Mouse (Mus musculus) liver, embryonic 13.5 days (tissue): ENCODE data around the gene Clrn1. TPM values are rescaled to one million over a fixed set of nuclear protein-coding genes. Genes with fewer than 3 reads are reported as not detected.

Experiments used
- ATAC-seq: fragments of 200-750 bp; cut with Nextera tagmentation; 2 replicates; pipeline ENCODE4 v1.8.0; 2017; ENCODE audit warnings: low read depth, mild to moderate bottlenecking, moderate number of reproducible peaks, moderate library complexity
- DNase-seq: peaks from one replicate; pipeline ENCODE4 v3.0.0; 2022
- H3K27ac ChIP-seq: fragments of 300-500 bp; sonication (generic); 2 replicates; pipeline ENCODE4 v1.5.1; 2015; ENCODE audit warnings: moderate library complexity, mild to moderate bottlenecking, inconsistent platforms
- H3K27me3 ChIP-seq: fragments of 300-500 bp; sonication (generic); 2 replicates; pipeline ENCODE4 v1.6.1; 2015; ENCODE audit warnings: mild to moderate bottlenecking, inconsistent platforms
- H3K36me3 ChIP-seq: fragments of 300-500 bp; sonication (generic); 2 replicates; pipeline ENCODE4 v1.6.1; 2015; ENCODE audit warnings: mild to moderate bottlenecking, inconsistent platforms
- H3K4me1 ChIP-seq: fragments of 300-500 bp; sonication (generic); replicated peaks from 2 replicates; pipeline ENCODE4 v1.6.1; 2015; ENCODE audit warnings: inconsistent platforms
- H3K4me2 ChIP-seq: fragments of 300-500 bp; sonication (generic); 2 replicates; pipeline ENCODE4 v1.6.1; 2015; ENCODE audit warnings: inconsistent platforms, mild to moderate bottlenecking, moderate library complexity
- H3K4me3 ChIP-seq: fragments of 300-500 bp; sonication (generic); replicated peaks from 2 replicates; pipeline ENCODE4 v1.5.1; 2015; ENCODE audit warnings: mild to moderate bottlenecking, inconsistent platforms
- H3K9ac ChIP-seq: fragments of 300-500 bp; sonication (generic); 2 replicates; pipeline ENCODE4 v1.6.1; 2015; ENCODE audit warnings: mild to moderate bottlenecking, inconsistent platforms
- H3K9me3 ChIP-seq: fragments of 300-500 bp; sonication (generic); replicated peaks from 2 replicates; pipeline ENCODE4 v1.6.1; 2016; ENCODE audit warnings: inconsistent platforms
- WGBS: fragments of 180-500 bp; shearing (Covaris S2); methylation state at CpG from one replicate; pipeline ENCODE4 v1.1.7; 2015; ENCODE audit not compliant: insufficient replicate concordance; 5-methylcytosine and 5-hydroxymethylcytosine counted together
- polyA plus RNA-seq: library from polyadenylated mRNA; unstranded; fragments of >200 nt; fragmentation: Nextera tagmentation; extraction: Ambion mirVana; gene quantifications from 2 replicates; pipeline ENCODE4 v1.2.1, GENCODE M21; 2015

Gene Clrn1
- polyA plus RNA-seq, result not detected in 2 replicates

DNA sequence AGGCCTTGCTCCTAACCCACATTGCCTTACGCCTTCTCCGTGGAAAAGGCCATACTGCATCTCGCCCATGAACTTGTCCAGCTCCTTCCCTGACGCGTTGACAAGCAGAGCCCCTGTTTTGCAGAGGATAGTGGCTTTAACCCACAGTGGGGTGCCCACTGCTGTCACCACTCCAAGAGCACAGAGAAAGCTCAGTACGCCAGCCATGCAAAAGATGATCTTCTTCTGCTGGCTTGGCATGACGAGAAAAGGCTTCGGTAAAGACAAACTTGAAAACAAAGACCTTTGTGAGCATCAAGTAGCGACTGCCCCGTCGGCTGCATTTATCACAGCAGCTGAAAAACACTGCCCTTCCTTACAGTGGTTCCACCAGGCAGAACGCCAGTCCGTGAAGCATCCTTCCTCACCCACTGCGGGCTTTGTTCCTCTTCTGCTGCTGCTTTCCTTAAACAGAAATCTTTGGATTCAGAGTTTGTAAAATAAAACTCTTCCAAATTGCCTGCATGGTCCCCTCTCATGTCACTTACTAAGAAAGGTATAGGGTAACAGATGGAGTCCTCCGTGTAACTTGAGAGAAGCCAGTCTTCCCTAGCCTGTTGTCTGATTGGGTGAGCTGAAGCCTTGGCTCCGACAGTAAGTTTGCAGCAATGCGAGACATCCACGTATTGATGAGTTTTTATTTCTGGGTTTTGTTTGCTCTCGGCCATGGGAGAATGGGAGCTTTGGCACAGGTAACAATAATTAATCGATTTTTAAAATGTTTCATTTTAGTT lies at the start of gene Clrn1:
Gene Clrn1 (minus strand): TSS at position 540 of the 773 bp plus-strand sequence.
- ATAC-seq, result no peak
- Histone ChIP-seq H3K36me3 (no peaks in the 10 kb centered on the region), H3K9me3 (no peaks in the 10 kb centered on the region), H3K4me2 (no peak within 1 kb of the TSS), H3K4me3 (no peak within 1 kb of the TSS), H3K27me3 (no peaks in the 10 kb centered on the region), H3K4me1 (no peaks in the 10 kb centered on the region), H3K9ac (no peak within 1 kb of the TSS), H3K27ac (no peak within 1 kb of the TSS)
- 69% methylated on average over 20 of the region's 20 CpGs for WGBS
- no peak for DNase-seq

DNA sequence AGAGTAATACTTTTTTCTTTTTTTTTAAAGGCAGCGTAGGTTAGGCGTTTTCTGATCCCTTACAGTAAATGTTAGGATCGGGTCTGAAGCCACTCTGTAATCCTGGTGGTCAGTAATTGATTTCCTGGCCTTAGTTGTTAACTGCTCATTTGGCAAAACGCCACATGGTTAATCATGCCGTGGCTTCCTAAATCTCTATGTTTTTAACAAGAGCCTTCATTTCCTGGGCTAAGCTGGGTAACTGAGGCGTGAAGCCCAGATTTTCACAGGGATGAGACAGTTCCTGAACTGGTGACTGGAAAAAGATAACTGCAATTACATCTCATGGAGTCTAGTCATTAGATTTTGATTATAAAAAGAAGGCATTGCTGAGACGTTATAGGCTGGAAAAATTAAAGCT lies 38.9 kb upstream of the Clrn1 start:
- no peaks in the 10 kb centered on the region for H3K9me3 ChIP-seq
- H3K27ac ChIP-seq, result no peak overlapping the region
- H3K4me1 ChIP-seq, result no peaks in the 10 kb centered on the region
- ATAC-seq (no peak), DNase-seq (no peak)
- H3K9ac ChIP-seq, result no peak overlapping the region
- no peaks in the 10 kb centered on the region for H3K27me3 ChIP-seq
- no peak overlapping the region for H3K4me2 ChIP-seq
- 63% methylated on average over 7 of the region's 7 CpGs for WGBS
- no peaks in the 10 kb centered on the region for H3K36me3 ChIP-seq
- no peak overlapping the region for H3K4me3 ChIP-seq

- H3K4me1 ChIP-seq, result no peaks in the 10 kb centered on the region
- no peak overlapping the region for H3K27ac ChIP-seq
- H3K27me3 ChIP-seq, result no peaks in the 10 kb centered on the region
- ATAC-seq (no peak), DNase-seq (no peak)
- no peak overlapping the region for H3K4me3 ChIP-seq
- no peaks in the 10 kb centered on the region for H3K36me3 ChIP-seq
- H3K4me2 ChIP-seq, result no peak overlapping the region
- no peak overlapping the region for H3K9ac ChIP-seq
- WGBS, result 56% methylated on average over 7 of the region's 11 CpGs
- no peaks in the 10 kb centered on the region for H3K9me3 ChIP-seq
Measured at GRCm38 (mm10) chr3:58923140-58923539, 38.0 kb upstream of the Clrn1 start.

DNA sequence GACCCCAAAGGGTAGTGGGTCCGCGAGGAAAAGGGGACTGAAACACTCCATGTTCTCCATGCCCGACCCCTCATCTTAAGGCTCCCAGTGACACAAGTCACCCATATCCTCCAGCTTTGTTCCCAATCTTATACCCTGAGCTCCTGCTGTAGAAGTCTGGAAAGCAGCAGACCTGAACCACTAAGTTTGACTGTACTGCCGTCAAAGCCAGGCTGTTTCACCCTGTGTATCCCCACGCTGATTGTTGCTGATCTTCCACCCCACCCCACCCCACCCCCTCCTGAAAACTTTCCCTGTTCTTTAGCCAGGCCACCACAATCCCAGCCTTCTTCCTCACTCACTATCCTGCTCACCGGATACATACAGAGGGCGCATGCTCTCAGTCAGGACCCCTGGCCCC lies 37.5 kb upstream of the Clrn1 start:
- H3K4me2 ChIP-seq, result no peak overlapping the region
- H3K9ac ChIP-seq, result no peak overlapping the region
- no peak overlapping the region for H3K4me3 ChIP-seq
- ATAC-seq, result no peak
- H3K27ac ChIP-seq, result no peak overlapping the region
- no peaks in the 10 kb centered on the region for H3K36me3 ChIP-seq
- no peaks in the 10 kb centered on the region for H3K9me3 ChIP-seq
- H3K4me1 ChIP-seq, result no peaks in the 10 kb centered on the region
- H3K27me3 ChIP-seq, result no peaks in the 10 kb centered on the region
- 80% methylated on average over 7 of the region's 7 CpGs for WGBS
- DNase-seq, result no peak

GRCm38 (mm10) chr3:58921316-58921715 lies 36.2 kb upstream of the Clrn1 start:
- H3K4me1 ChIP-seq, result no peaks in the 10 kb centered on the region
- H3K4me3 ChIP-seq, result no peak overlapping the region
- no peak overlapping the region for H3K4me2 ChIP-seq
- no peak overlapping the region for H3K9ac ChIP-seq
- H3K27me3 ChIP-seq, result no peaks in the 10 kb centered on the region
- H3K27ac ChIP-seq, result no peak overlapping the region
- WGBS, result 42% methylated on average over 5 of the region's 5 CpGs
- H3K36me3 ChIP-seq, result no peaks in the 10 kb centered on the region
- DNase-seq (no peak), ATAC-seq (no peak)
- H3K9me3 ChIP-seq, result no peaks in the 10 kb centered on the region

DNA sequence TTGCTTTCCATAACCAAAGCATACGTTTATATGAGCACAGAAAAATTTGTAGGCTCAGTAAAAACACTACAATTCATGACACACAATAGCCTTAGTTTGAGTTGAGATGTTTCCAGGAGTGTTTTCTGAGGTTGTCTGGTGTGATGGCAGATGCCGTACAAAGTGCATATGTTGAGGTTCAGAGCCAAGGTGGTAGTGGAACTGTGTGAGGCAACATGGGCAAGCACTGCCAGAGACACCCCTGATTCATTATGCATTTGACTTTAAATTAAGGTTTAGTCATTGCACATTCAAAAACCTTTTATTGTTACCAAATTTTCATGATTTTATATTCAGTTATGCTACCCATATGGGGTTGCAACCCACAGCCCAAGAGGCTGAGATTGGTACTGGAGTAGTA lies 19.5 kb upstream of the Clrn1 start:
- H3K4me2 ChIP-seq, result no peak overlapping the region
- no peaks in the 10 kb centered on the region for H3K36me3 ChIP-seq
- 63% methylated on average over 2 of the region's 2 CpGs for WGBS
- no peaks in the 10 kb centered on the region for H3K4me1 ChIP-seq
- ATAC-seq (no peak), DNase-seq (no peak)
- no peaks in the 10 kb centered on the region for H3K9me3 ChIP-seq
- H3K27me3 ChIP-seq, result no peaks in the 10 kb centered on the region
- no peak overlapping the region for H3K4me3 ChIP-seq
- H3K9ac ChIP-seq, result no peak overlapping the region
- no peak overlapping the region for H3K27ac ChIP-seq

GRCm38 (mm10) chr3:58902051-58902758 lies 17.1 kb upstream of the Clrn1 start:
- Histone ChIP-seq H3K27me3 (no peaks in the 10 kb centered on the region), H3K4me2 (no peak overlapping the region), H3K4me3 (no peak overlapping the region), H3K9me3 (no peaks in the 10 kb centered on the region), H3K9ac (no peak overlapping the region), H3K27ac (no peak overlapping the region), H3K36me3 (no peaks in the 10 kb centered on the region), H3K4me1 (no peaks in the 10 kb centered on the region)
- DNase-seq (no peak), ATAC-seq (no peak)
- 76% methylated on average over 13 of the region's 13 CpGs for WGBS

DNA sequence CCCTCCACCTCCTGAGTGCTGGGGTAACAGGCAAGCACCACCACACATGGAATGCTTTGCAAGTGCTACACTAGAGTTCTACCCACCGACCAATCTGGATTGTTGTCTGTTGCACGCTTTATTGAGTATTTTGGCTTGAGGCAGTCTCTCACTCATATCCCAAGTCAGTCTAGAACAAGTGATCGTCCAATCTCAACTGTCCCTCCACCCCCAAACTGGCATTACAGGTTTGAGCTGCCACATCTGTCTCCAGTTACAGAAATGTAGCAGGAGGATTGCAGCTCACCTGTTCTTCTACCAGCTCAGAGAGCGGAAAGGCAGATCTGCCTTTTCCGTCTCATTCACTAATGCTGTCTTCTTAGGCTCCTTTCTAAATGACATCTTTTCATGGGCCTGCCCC lies 10.0 kb upstream of the Clrn1 start:
- H3K4me3 ChIP-seq, result no peak overlapping the region
- DNase-seq (no peak), ATAC-seq (no peak)
- no peak overlapping the region for H3K27ac ChIP-seq
- no peaks in the 10 kb centered on the region for H3K9me3 ChIP-seq
- H3K4me1 ChIP-seq, result no peaks in the 10 kb centered on the region
- no peaks in the 10 kb centered on the region for H3K27me3 ChIP-seq
- no peak overlapping the region for H3K4me2 ChIP-seq
- no peaks in the 10 kb centered on the region for H3K36me3 ChIP-seq
- no peak overlapping the region for H3K9ac ChIP-seq
- WGBS, result 68% methylated on average over 5 of the region's 5 CpGs

- no peak overlapping the region for H3K27ac ChIP-seq
- H3K36me3 ChIP-seq, result no peaks in the 10 kb centered on the region
- H3K9ac ChIP-seq, result no peak overlapping the region
- no peaks in the 10 kb centered on the region for H3K27me3 ChIP-seq
- no peak for ATAC-seq
- no peak for DNase-seq
- H3K4me3 ChIP-seq, result no peak overlapping the region
- WGBS, result 65% methylated on average over 3 of the region's 3 CpGs
- no peaks in the 10 kb centered on the region for H3K9me3 ChIP-seq
- H3K4me1 ChIP-seq, result no peaks in the 10 kb centered on the region
- H3K4me2 ChIP-seq, result no peak overlapping the region
Measured at GRCm38 (mm10) chr3:58894529-58894928, 9.4 kb upstream of the Clrn1 start.

- ATAC-seq, result no peak
- H3K27ac ChIP-seq, result no peak overlapping the region
- 56% methylated on average over 3 of the region's 3 CpGs for WGBS
- no peak overlapping the region for H3K4me3 ChIP-seq
- H3K9ac ChIP-seq, result no peak overlapping the region
- H3K4me2 ChIP-seq, result no peak overlapping the region
- H3K4me1 ChIP-seq, result no peaks in the 10 kb centered on the region
- no peaks in the 10 kb centered on the region for H3K9me3 ChIP-seq
- H3K36me3 ChIP-seq, result no peaks in the 10 kb centered on the region
- no peak for DNase-seq
- H3K27me3 ChIP-seq, result no peaks in the 10 kb centered on the region
Measured at GRCm38 (mm10) chr3:58889670-58890069, 4.5 kb upstream of the Clrn1 start.

DNA sequence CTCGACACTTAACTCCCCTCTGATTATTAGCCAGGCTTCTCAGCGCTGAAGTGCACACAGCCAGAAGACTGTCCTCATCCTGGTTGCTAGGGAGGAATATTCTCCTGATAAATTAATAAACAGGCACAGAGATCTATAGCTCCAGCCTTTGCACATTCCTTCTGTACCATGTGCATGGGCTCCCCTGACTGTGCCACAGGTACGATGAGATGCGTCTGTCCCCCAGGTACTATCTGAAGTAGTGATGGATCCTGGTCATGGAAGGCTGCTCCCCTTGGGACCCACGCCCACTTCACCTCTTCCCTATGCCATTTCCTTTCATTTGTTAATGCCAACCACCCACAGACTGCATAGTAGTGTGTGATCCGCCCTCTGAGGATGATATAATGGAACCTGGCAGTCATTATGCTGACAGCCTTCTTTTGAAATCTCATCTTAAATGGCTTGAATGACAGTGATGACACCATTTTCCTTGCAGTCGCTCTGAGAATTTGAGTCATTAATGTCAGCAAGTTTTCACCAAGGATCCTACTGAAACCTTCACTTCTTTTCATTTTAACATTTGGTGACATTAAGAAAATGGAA lies 3.1 kb upstream of the Clrn1 start:
- no peaks in the 10 kb centered on the region for H3K36me3 ChIP-seq
- no peak overlapping the region for H3K4me3 ChIP-seq
- H3K9ac ChIP-seq, result no peak overlapping the region
- no peak overlapping the region for H3K4me2 ChIP-seq
- no peaks in the 10 kb centered on the region for H3K27me3 ChIP-seq
- H3K27ac ChIP-seq, result no peak overlapping the region
- WGBS, result 67% methylated on average over 7 of the region's 7 CpGs
- no peak for DNase-seq
- no peak for ATAC-seq
- H3K9me3 ChIP-seq, result no peaks in the 10 kb centered on the region
- H3K4me1 ChIP-seq, result no peaks in the 10 kb centered on the region
